Mouse (Mus musculus) bone marrow macrophage, adult 2 months (primary cell): ENCODE measurements around the gene Cdkn2aip. TPM values are rescaled to one million over a fixed set of nuclear protein-coding genes. Genes with fewer than 3 reads are reported as not detected.

Experiments used
- H3K27ac ChIP-seq: 2 replicates; pipeline ENCODE4 v1.5.1; 2012; ENCODE audit warnings: low read depth, low read length; ENCODE audit not compliant: insufficient read depth
- H3K4me1 ChIP-seq: 2 replicates; pipeline ENCODE4 v1.6.1; 2012; ENCODE audit warnings: low read length; ENCODE audit not compliant: control insufficient read depth, insufficient read depth
- H3K4me3 ChIP-seq: 2 replicates; pipeline ENCODE4 v1.5.1; 2012; ENCODE audit warnings: mild to moderate bottlenecking, low read length, moderate library complexity; ENCODE audit not compliant: insufficient read depth
- CTCF ChIP-seq: IDR thresholded peaks from 2 replicates; pipeline ENCODE4 v1.5.1; 2012; ENCODE audit warnings: low read depth, mild to moderate bottlenecking, low read length, moderate library complexity
- POLR2A ChIP-seq: IDR thresholded peaks from 2 replicates; pipeline ENCODE4 v1.6.1; 2012; ENCODE audit warnings: mild to moderate bottlenecking, low read depth, low read length, borderline replicate concordance
- polyA plus RNA-seq: library from polyadenylated mRNA; stranded (reverse); fragments of >200 nt; gene quantifications from 2 replicates; pipeline ENCODE4 v1.2.4, GENCODE M21; 2012; ENCODE audit not compliant: missing spikeins, insufficient read depth, insufficient read length

The Cdkn2aip gene
- polyA plus RNA-seq, 1 experiment: 9.5 TPM

- H3K4me1 ChIP-seq: 0 out of 2 replicates have a peak, but pooled peaks cover 3% of the 10 kb centered on the region
- TF ChIP-seq CTCF: no peak
- TF ChIP-seq POLR2A: no peak
- H3K27ac ChIP-seq: no peak overlapping the region
- no peak overlapping the region for H3K4me3 ChIP-seq
Observed at GRCm38 (mm10) chr8:47702333-47702732, 11.4 kb downstream of the Cdkn2aip start.

DNA sequence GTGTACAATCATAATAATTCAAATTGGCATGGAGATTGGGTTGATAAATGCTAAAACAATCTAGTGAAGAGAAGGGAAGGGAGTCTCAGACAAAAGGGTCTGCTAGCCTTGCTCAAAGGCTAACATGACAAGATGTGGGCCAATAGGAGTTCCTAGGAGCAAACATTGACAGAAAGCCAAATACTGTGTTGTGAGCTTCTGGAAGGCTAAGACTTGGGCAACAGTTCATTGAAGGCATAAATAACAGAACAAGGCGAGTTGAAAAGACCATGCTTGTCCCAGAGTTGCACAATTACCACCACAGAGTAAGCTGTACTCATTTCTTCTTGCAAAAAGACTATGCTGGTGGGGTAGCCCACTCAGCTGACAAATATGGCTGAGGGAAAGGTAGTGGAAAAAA lies 16.0 kb downstream of the Cdkn2aip start:
- H3K4me3 ChIP-seq: no peak overlapping the region
- TF ChIP-seq POLR2A (no peak), CTCF (no peak)

DNA sequence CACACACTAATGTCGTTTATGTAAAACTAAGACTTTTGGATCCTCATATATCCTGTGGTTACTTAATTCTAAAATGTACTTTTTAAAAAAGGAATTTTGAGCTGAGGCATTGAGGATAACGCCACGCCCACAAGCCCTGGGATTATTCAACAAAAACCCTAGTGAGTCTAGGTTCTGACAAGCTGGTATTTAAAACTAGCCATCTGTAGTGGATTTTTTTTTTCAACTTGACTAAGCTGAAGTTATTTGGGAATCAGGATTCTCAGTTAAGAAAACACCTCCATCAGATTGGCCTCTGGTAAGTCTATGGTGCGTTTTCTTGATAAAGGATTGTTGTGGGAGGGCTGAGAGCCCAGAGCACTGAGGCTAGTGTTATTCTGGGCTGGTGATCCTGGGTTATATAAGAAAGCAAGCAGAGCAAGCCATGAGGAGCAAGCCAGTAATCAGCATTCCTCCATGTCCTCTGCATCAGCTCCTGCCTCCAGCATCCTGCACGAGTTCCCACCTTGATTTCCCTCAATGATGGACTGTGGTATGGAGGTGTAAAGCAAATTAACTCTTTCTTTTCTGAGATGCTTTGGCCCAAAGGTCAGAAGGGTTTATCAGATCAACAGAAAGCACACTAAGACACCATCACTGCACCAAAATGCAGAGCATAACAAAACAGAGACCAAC lies 18.2 kb downstream of the Cdkn2aip start:
- Histone ChIP-seq H3K4me3 (no peak overlapping the region), H3K4me1 (0 out of 2 replicates have a peak, but pooled peaks cover 3% of the 10 kb centered on the region), H3K27ac (no peak overlapping the region)
- TF ChIP-seq POLR2A (no peak), CTCF (no peak)

More for the DNA sequence above, 16.0 kb downstream of the Cdkn2aip start:
- H3K4me1 ChIP-seq: 0 out of 2 replicates have a peak, but pooled peaks cover 3% of the 10 kb centered on the region
- H3K27ac ChIP-seq: no peak overlapping the region

GRCm38 (mm10) chr8:47693119-47693518 lies 20.6 kb downstream of the Cdkn2aip start:
- Histone ChIP-seq H3K4me1 (0 out of 2 replicates have a peak, but pooled peaks cover 3% of the 10 kb centered on the region), H3K4me3 (no peak overlapping the region), H3K27ac (no peak overlapping the region)
- peak; percentile 42; the same call in 1 of the 2 replicates for TF ChIP-seq CTCF
- no peak for TF ChIP-seq POLR2A

- Histone ChIP-seq H3K27ac (no peak overlapping the region), H3K4me1 (0 out of 2 replicates have a peak, but pooled peaks cover 3% of the 10 kb centered on the region), H3K4me3 (no peak overlapping the region)
- no peak for TF ChIP-seq POLR2A
- no peak for TF ChIP-seq CTCF
Observed at GRCm38 (mm10) chr8:47691831-47692230, 21.9 kb downstream of the Cdkn2aip start.

DNA sequence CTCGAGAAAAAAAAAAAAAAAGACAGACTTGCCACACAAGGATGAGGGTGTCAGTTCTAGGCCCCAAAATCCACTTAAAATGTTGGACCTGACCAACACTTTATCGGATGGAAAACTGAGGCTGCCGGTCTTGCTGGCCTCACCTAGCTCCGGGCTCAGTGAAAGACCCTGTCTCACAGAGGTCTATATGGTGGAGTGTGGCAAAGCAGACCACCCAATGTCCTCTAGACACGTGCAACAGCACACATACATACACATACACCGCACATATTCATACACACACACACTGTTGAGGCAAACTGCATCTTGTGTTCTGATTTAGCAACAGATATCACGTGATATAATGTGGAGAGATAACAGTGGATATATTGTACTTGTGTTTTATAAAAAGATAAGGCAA lies 22.4 kb downstream of the Cdkn2aip start:
- Histone ChIP-seq H3K4me1 (0 out of 2 replicates have a peak, but pooled peaks cover 3% of the 10 kb centered on the region), H3K4me3 (no peak overlapping the region), H3K27ac (no peak overlapping the region)
- TF ChIP-seq CTCF (no peak), POLR2A (no peak)

DNA sequence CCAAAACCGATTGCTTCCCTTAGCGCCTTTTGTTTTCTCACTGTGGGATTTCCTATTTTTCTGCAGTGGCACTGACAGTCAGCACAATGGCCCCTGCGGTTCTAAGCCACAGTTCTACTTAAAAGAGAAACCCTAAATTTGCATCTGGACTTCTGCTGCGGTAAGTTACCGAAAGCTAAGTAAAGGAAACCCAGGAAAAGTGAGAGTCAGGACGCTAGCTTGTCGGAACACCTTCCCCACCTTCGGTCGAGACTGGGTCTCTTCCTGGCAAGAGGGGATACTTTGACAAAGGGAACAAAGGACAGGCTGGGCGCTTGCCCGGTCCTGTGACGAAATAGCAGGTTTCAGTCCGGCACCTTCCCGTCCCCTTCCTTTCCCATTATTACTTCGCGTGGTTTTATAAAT lies 23.1 kb downstream of the Cdkn2aip start:
- H3K27ac ChIP-seq: no peak overlapping the region
- no peak for TF ChIP-seq POLR2A
- TF ChIP-seq CTCF: no peak
- 0 out of 2 replicates have a peak overlapping the region, but pooled peaks have one; percentile 0 for H3K4me3 ChIP-seq
- 0 out of 2 replicates have a peak, but pooled peaks cover 3% of the 10 kb centered on the region for H3K4me1 ChIP-seq

DNA sequence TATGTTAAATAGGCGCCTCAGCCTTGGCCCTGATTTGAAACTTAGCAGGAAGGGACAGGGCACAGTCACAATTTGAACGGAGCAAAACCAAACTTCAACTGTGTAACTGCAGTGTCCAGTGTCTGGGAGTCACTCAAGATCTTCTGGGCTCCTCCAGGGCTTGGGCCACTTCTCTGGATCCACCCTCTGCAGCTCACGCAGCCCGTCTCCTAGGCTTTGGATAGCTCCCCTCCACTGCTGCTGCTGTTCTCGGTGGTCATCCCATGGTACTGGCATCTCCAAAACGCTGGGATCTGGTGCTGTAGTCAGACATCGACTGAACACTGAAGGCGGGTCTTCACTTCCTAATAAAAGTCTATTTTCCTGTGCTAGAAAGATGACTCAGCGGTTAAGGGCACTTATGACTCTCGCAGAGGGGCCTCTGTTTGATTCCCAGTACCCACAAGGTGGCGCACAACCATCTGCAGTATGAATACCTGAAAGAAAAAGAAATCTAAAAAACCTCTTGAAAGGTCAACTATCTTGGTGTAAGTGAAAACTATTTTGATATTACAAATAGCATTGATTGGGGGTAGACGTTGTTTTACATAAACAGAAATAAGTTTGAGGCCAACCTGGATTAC lies 23.9 kb downstream of the Cdkn2aip start:
- TF ChIP-seq CTCF: no peak
- Histone ChIP-seq H3K4me1 (peaks cover 8% of the 10 kb centered on the region), H3K27ac (no peak overlapping the region), H3K4me3 (no peak overlapping the region)

GRCm38 (mm10) chr8:47684441-47684840 lies 29.3 kb downstream of the Cdkn2aip start:
- H3K27ac ChIP-seq: peak overlapping the region; percentile 26
- no peak overlapping the region for H3K4me3 ChIP-seq
- H3K4me1 ChIP-seq: peaks cover 23% of the 10 kb centered on the region
- TF ChIP-seq CTCF: no peak
- no peak for TF ChIP-seq POLR2A

DNA sequence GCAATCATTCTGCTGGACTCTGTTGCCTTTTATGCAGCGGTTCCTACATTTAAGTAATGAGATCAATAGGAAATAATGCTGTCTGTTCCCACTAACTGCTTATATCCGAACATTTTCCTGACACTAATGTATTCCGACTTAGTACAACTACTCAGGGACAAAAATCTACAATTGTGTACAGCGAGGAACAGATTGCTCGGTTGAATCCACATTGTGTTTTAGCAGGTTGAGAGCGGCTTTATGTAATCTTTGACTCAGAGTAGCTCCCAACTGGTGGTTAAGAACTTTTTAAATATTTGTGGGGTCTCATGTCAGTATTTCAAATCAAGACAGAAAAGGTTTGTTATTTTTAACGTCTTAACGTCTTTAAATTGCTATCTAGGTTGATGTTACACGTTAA lies 29.7 kb downstream of the Cdkn2aip start:
- TF ChIP-seq CTCF: no peak
- TF ChIP-seq POLR2A: no peak
- H3K4me1 ChIP-seq: peaks cover 23% of the 10 kb centered on the region
- no peak overlapping the region for H3K4me3 ChIP-seq
- no peak overlapping the region for H3K27ac ChIP-seq
